Mouse (Mus musculus): ENCODE results near the gene Cbr2. TPM values are rescaled to one million over a fixed set of nuclear protein-coding genes. Genes with fewer than 3 reads are reported as not detected.

Cbr2 gene
- total and polyA plus RNA-seq, 3 experiments, result not detected

GRCm38 (mm10) chr11:120683536-120683935 is 48.4 kb downstream of the Cbr2 start:
- no peaks in the 10 kb centered on the region for H3K9me3 ChIP-seq (replicated peaks; ENCODE audit: insufficient read depth, low read length)
- no peak overlapping the region for H3K4me3 ChIP-seq (ENCODE audit: control insufficient read depth in 1 of 2, insufficient read depth in 1 of 2, low read depth in 2 of 2, low read length in 2 of 2)
- no peaks in the 10 kb centered on the region for H3K79me2 ChIP-seq (ENCODE audit: control insufficient read depth, insufficient read depth, low read length, poor library complexity)
- no peak for DNase-seq (ENCODE audit: low read depth, low spot score)
- H3K27me3 ChIP-seq (ENCODE audit: control insufficient read depth in 1 of 2, insufficient read depth in 2 of 2, low read length in 2 of 2), result no peaks in the 10 kb centered on the region
- TF ChIP-seq GABPA (IDR thresholded peaks at IDR 0.05; ENCODE audit: low read depth, low read length) (no peak), ELF1 (IDR thresholded peaks at IDR 0.05; ENCODE audit: low read depth, low read length) (no peak), ZKSCAN1 (IDR thresholded peaks at IDR 0.05; ENCODE audit: low read depth, low read length) (no peak), EP300 (IDR thresholded peaks at IDR 0.05; ENCODE audit: low read depth in 1 of 2, low read length in 2 of 2) (no peak), MEF2A (IDR thresholded peaks at IDR 0.05; ENCODE audit: extremely low read depth, insufficient replicate concordance, low read depth, low read length, poor library complexity, severe bottlenecking) (no peak), MAX (IDR thresholded peaks at IDR 0.05; ENCODE audit: low read length) (no peak), POLR2AphosphoS5 (IDR thresholded peaks at IDR 0.05; ENCODE audit: borderline replicate concordance, low read depth, low read length) (no peak), MAZ (IDR thresholded peaks at IDR 0.05; ENCODE audit: low read depth, low read length) (no peak), ZMIZ1 (IDR thresholded peaks at IDR 0.05; ENCODE audit: low read depth, low read length) (no peak), RAD21 (IDR thresholded peaks at IDR 0.05; ENCODE audit: low read depth, low read length) (no peak)
- no peaks in the 10 kb centered on the region for H3K4me1 ChIP-seq (ENCODE audit: control insufficient read depth in 1 of 2, insufficient read depth in 2 of 2, low read length in 2 of 2)
- no peak overlapping the region for H3K27ac ChIP-seq (ENCODE audit: control insufficient read depth, low read depth, low read length)
- no peak overlapping the region for H3K9ac ChIP-seq (ENCODE audit: control insufficient read depth, low read depth, low read length, poor library complexity, severe bottlenecking)
- peaks cover 0 to 2% of the 10 kb centered on the region in 2 experiments; a peak in 1 of 4 replicates for H3K36me3 ChIP-seq (ENCODE audit: control insufficient read depth in 1 of 2, insufficient read depth in 2 of 2, low read length in 2 of 2)

- Histone ChIP-seq H3K9ac (ENCODE audit: control insufficient read depth, low read depth, low read length, poor library complexity, severe bottlenecking) (no peak overlapping the region), H3K27ac (ENCODE audit: control insufficient read depth, low read depth, low read length) (no peak overlapping the region), H3K36me3 (ENCODE audit: control insufficient read depth in 1 of 2, insufficient read depth in 2 of 2, low read length in 2 of 2) (peaks cover 0 to 2% of the 10 kb centered on the region in 2 experiments; a peak in 1 of 4 replicates), H3K79me2 (ENCODE audit: control insufficient read depth, insufficient read depth, low read length, poor library complexity) (no peaks in the 10 kb centered on the region), H3K4me3 (ENCODE audit: control insufficient read depth in 1 of 2, insufficient read depth in 1 of 2, low read depth in 2 of 2, low read length in 2 of 2) (no peak overlapping the region), H3K27me3 (ENCODE audit: control insufficient read depth in 1 of 2, insufficient read depth in 2 of 2, low read length in 2 of 2) (no peaks in the 10 kb centered on the region), H3K4me1 (ENCODE audit: control insufficient read depth in 1 of 2, insufficient read depth in 2 of 2, low read length in 2 of 2) (no peaks in the 10 kb centered on the region), H3K9me3 (replicated peaks; ENCODE audit: insufficient read depth, low read length) (no peaks in the 10 kb centered on the region)
- no peak for DNase-seq (ENCODE audit: low read depth, low spot score)
- TF ChIP-seq TAL1 (IDR thresholded peaks at IDR 0.05; ENCODE audit: low read length), result no peak
- no peak for TF ChIP-seq MAX (IDR thresholded peaks at IDR 0.05; ENCODE audit: low read length)
- no peak for TF ChIP-seq ZC3H11A (IDR thresholded peaks at IDR 0.05; ENCODE audit: low read depth, low read length)
- no peak for TF ChIP-seq MXI1 (IDR thresholded peaks at IDR 0.05; ENCODE audit: low read depth, low read length)
- TF ChIP-seq SIN3A (IDR thresholded peaks at IDR 0.05; ENCODE audit: low read length), result no peak
- TF ChIP-seq TCF12 (IDR thresholded peaks at IDR 0.05; ENCODE audit: low read depth, low read length), result no peak
- TF ChIP-seq GABPA (IDR thresholded peaks at IDR 0.05; ENCODE audit: low read depth, low read length), result no peak
- TF ChIP-seq ETS1 (IDR thresholded peaks at IDR 0.05; ENCODE audit: low read depth, low read length), result no peak
- TF ChIP-seq E2F4 (IDR thresholded peaks at IDR 0.05; ENCODE audit: borderline replicate concordance, low read depth, low read length), result no peak
- no peak for TF ChIP-seq MAFK (IDR thresholded peaks at IDR 0.05; ENCODE audit: borderline replicate concordance, low read depth, low read length)
- no peak for TF ChIP-seq USF2 (IDR thresholded peaks at IDR 0.05; ENCODE audit: borderline replicate concordance in 1 of 2, insufficient read depth in 1 of 2, low read depth in 1 of 2, low read length in 2 of 2)
- no peak for TF ChIP-seq POLR2A (IDR thresholded peaks at IDR 0.05; ENCODE audit: control insufficient read depth in 1 of 2, insufficient read depth in 1 of 2, low read depth in 1 of 2, low read length in 2 of 2, poor library complexity in 1 of 2)
- TF ChIP-seq ZMIZ1 (IDR thresholded peaks at IDR 0.05; ENCODE audit: low read depth, low read length), result no peak
- no peak for TF ChIP-seq ELF1 (IDR thresholded peaks at IDR 0.05; ENCODE audit: low read depth, low read length)
- no peak for TF ChIP-seq HCFC1 (IDR thresholded peaks at IDR 0.05; ENCODE audit: low read depth, low read length)
These were observed 49.2 kb downstream of the Cbr2 start for GRCm38 (mm10) chr11:120682683-120683082.
